Mouse (Mus musculus) urinary bladder, postnatal 36 days (tissue): ENCODE measurements around the gene Lrfn3.

Source experiments
- DNase-seq, 2 experiments: peaks; one replicate each; pipeline ENCODE4 v3.0.0; 2022; ENCODE audit warnings: low spot score in 2 of 2, mixed read lengths in 1 of 2

Gene Lrfn3

GRCm38 (mm10) chr7:30346635-30347379 is 15.8 kb downstream of the Lrfn3 start:
- DNase-seq, result peak in 1 of 2 experiments; percentile 51

GRCm38 (mm10) chr7:30339432-30340109 is 23.0 kb downstream of the Lrfn3 start:
- no peak for DNase-seq

DNA sequence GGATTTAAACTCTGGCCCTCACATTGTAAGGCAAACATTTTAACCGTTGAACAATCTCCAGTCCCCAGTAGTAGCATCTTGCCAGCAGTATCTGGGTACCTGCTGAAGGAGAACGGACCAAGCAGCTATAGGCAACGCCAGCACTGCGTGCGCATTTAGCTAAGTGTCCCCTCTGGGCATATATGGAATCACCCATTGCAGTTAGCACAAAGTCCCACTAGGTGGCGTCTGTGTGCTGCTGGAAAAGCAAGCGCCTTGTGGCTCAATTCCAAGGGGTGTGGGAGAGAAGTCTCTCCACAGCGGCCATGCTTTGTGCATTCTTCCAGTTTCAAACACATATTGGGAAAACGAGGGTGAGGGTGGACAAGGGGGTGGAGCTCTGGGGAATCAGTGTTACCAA is 26.2 kb downstream of the Lrfn3 start:
- peak; percentile 74 to 81 for DNase-seq

DNA sequence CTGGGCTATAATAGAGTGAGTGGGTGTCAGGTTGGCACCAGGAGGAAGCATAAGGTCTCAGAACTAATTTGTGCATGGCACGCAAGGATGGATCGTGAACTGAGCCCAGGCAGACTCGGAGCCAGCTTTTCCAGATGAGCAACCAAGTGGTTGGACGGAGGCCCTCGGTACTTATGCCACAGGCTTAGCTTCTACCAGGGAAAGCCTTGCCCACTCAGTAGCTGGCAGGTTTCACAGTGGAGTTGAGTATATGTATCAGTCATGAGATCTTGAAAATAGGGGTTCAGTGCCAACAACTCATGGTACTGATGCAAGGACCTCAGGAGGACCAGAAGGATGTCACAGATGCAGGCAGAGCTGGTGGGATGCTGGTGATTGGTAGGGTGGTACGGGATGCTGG is 26.9 kb downstream of the Lrfn3 start:
- no peak for DNase-seq

DNA sequence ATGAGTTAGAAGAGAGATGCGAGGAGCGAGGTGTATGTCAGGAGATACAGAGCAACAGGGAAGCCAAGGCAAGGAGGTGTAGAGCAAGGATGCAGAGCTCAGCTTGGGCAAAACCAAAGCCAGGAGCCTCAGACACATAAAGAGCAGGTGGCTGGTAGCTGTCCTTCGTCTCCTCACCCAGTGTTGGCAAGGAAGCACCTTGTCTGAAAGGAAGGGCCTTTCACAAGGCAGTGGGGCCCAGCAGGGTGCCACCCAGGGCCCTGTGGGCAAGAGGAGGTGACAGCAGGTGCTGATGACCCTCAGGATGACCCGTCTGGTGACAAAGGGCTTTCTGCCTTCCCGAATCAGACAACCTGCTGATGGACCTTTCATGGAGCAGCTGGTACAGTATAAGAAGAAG is 28.0 kb downstream of the Lrfn3 start:
- no peak for DNase-seq

DNA sequence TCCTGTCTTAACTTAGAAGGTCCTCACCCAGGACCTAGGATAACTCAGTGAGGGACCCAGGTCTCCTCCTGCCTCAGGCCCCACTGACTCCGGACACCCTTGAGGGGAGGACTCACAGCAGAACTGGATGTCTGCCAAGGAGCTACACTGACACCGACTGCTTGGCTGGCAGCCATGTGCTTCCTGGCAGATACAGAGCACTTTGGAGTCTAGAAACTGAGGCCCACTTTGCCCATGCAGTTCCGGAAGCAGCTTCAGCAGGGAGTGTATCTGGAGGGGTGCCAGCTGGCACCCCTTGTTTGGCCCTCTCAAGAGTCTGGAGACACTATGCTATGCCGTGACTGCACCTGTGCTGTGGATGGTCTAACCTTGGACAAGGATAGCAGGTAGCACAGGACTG is 29.1 kb downstream of the Lrfn3 start:
- DNase-seq, result no peak

- DNase-seq, result no peak
These were observed 29.8 kb downstream of the Lrfn3 start for GRCm38 (mm10) chr7:30332622-30333259.

GRCm38 (mm10) chr7:30331887-30332286 is 30.7 kb downstream of the Lrfn3 start:
- DNase-seq, result peak in 1 of 2 experiments; percentile 60

DNA sequence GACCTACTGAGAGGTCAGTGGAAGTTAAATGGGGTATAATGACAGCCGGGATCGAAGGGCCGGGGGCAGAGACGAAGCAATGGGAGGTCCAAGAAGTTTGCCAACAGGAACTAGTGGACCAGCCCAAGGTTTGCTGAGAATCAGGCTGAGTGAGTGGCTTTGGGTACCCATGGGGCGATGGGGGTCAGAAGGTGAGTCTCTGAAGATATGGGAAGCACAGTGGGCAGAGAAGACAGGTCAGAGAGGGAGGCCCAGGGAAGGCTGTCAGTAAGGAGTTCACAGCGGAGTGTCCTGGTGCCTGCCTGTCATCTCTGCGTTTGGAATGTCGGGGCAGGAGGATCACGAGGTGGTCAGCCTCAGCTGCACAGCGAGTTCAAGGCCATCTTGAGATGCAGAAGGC is 34.2 kb downstream of the Lrfn3 start:
- no peak for DNase-seq

DNA sequence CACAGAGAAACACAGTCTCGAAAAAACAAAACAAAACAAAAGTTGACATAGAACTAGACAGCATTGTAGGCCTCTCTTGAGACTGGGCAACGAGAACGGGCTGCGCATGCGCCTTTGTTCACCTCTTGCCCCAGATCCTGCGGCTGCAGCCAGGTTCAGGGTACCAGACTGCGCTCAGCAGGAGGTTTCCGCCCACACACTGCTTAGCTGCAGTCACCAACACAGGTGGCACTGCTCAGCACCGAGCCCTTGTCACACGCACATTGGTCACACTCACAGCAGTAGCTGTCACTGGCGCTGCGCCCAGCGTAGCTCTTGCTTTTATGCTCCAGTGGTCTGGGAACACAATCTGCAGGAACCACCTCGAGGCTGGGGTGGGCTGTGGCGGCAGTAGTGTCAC is 35.4 kb downstream of the Lrfn3 start:
- no peak for DNase-seq

DNA sequence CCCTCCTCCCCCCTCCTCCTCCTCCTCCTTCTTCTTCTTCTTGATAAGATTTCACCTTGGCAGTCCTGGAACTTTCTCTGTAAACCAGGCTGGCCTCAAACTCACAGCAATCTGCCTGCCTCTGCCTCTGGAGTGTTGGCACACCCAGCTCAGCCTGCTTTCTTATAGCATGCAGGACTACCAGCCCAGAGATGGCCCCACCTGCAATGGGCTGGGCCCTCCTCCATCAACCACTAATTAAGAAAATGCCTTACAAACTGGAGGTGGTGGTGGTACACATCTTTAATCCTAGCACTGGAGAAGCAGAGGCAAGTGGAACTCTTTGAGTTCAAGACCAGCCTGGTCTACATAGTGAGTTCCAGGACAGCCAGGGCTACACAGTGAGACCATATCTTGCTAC is 36.1 kb downstream of the Lrfn3 start:
- DNase-seq, result no peak

DNA sequence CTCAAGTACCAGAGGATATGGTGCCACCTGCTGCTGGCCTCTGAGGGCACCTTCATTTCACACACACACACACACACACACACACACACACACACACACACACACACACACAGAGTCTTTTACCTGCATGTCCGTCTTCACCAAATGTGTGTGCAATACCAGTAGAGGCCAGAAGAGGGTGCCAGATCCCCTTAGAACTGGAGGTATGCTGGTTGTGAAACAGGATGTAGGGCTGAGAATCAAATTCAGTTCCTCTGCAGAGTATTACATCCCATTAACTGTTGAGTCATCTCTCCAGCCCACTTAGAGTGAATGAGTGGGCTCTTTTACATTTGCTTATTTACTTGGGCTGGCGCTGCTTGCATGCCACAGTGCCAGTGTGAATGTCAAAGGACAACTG is 37.2 kb downstream of the Lrfn3 start:
- no peak for DNase-seq

GRCm38 (mm10) chr7:30324300-30324944 is 38.1 kb downstream of the Lrfn3 start:
- DNase-seq, result no peak

- DNase-seq, result no peak
These were observed 38.8 kb downstream of the Lrfn3 start, which contains the start of gene Sdhaf1 for GRCm38 (mm10) chr7:30323795-30324194. Sdhaf1 (minus strand) TSS chr7:30323895.

DNA sequence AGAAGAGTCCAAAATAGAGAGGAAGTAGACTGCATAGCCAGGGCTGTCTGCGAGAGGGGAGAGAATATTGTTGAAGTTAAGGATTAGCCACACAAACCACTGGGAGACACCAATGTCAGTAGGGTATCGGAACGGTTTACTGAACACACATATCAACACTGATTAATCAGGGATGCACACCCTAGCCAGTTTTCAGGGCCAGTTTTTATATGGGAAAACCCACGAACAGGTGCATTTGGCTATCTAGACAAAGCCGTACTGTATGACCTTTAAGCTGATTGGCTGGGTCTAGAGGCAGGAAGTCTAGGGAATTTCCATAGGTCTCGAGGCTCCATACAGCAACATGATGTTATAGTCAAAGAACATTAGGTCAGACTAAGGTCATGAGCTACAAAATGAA is 39.7 kb downstream of the Lrfn3 start:
- DNase-seq, result no peak

DNA sequence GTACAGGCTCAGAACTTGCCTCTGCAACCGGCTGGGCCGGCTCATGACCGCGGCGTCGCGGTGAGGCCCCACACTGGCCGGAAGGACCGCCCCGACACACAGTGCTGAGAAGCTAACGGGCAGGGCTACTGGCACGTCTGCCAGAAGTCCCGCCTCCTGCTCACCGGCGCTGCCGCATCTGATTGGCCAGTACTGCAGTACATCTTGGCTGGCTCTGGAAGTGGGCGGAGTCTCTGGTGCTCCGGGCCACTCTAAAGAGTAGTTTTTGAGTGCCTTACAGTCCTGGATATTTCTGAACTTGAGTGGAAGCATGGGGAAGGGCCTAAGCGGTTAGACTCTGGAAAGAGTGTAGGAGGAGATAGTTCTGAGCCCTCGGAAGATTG is 40.3 kb downstream of the Lrfn3 start:
- peak; percentile 95 to 98 for DNase-seq

DNA sequence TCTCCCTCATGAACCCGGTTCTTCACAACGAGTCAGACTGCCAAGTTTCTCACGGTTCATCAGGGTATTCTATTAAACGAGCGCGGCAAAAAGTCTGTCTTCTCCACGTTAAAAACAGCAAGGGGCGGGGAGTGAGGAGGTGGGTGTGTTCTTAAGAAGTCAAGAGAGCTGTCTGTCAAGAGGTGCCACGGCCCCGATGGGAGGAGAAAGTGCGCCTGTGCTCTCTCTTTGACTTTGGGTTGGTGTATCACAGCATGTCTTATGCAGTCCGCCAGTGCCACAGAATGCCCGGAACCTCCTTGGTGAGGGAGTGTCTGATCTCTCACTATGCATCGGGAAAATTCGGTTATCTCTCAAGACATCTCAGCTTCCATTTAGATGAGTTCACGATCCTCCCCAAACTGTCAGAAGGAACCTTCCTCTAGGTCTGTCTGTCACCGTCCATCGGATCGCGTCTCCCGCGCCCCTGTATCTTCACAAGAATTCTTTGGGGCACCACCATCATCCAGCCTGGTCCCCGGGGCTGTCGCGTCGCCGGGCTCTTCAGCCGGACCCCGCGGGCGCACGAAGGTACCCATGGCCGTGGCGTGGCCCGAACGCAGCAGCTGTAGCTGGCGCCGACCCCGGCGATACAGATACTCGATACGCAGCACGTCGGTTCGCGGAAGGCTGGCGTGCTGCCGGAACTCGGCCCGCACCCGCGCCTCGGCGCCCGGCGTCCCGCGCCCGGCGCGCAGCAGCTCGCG is 40.9 kb downstream of the Lrfn3 start, which contains the start of gene E130208F15Rik:
E130208F15Rik (plus strand) TSS at position 202 of the 746 bp plus-strand sequence.
- DNase-seq, result peak; percentile 51 to 79

DNA sequence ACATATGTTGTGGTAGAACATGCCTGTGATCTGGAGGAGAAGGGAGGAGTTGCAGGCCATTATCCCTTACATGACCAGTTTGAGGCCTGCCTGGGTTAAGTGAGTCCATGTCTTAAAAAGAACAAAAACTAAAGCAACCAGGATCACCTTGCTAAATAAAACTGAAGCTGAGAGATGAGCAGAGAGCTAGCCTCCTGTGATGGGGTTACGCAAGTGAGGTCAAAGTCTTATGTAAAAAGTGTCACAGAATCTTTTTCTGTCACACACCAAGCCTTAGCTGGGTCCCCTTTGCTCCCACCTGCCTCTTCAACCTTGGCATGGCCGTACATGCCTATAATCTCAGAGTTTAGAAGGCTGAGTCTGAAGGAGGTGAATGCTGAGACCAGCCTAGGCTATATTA is 41.6 kb downstream of the Lrfn3 start:
- no peak for DNase-seq

DNA sequence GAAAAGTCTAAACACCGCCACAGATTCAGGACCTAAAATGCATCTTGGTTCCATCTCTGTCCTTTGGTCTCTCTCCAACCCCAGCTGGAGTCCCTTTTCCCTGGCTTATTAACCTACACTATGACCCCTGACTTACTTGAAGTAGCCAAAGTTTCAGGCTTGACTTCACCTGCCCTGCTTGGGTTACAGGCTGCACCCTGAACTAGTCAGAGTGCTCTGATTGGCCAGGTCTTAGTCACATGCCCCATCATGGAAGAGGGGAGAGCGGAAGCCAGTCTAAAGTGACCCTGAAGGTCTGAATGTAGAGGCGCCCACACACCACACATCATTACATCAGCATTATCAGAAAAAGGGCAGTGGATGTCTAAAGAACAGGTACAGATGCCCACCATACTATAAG is 44.4 kb downstream of the Lrfn3 start:
- no peak for DNase-seq

DNA sequence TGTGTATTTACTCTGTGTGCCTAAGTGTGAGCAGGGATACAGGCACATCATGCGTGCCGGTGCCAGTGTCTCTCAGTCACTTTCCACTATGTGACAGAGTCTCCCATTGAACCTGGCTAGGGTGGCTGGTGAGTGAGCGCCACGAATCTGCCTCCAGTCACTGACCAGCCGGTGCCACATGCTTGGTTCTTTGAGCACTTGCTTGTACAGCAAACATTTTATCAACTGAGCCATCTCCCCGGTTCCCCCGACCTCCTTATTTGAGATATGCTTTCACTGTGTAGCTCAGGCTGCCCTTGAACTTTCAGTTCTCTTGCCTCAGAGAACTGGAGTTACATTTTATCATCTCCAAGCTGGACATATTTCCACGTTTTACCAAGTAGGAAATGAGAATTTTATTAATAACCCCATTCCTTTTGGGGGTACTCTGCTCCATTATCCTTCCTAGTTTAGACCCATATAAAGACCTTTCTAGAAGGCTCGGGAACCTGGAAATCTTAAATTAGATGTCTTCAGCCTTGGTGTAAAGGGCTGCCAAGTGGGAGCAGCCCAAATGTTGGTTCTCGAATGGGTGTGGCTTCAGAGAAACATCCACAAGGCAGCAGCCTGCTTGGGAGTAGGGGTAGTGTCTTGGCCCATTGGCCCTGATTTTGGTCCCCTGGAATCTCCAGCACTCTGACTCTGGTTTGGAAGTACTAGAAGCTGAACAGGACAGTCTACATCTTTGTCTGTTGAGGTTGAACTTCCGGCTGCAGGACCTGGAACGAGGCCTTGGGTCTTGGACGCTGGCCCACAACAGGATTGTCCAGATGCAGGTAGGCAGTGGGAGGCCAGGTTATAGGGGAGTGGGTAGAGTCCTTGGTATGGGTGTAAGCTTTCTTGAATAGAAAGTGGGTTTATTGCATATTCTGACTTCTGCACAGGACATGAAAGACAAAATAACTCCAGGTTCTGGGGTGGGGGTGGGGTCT is 46.7 kb downstream of the Lrfn3 start:
- DNase-seq, result no peak
